Mouse (Mus musculus): ENCODE results near the gene Mbd6. TPM values are rescaled to one million over a fixed set of nuclear protein-coding genes. Genes with fewer than 3 reads are reported as not detected.

Gene Mbd6
- total RNA-seq, 2 experiments from 2014 or later: 29.9 to 32.0 TPM

GRCm38 (mm10) chr10:127268401-127268800 is 20.4 kb downstream of the Mbd6 start:
- intact Hi-C loops (cut with DNase I): no loop called here
- DNase-seq: peak; percentile 36 to 54

GRCm38 (mm10) chr10:127267318-127267717 is 21.5 kb downstream of the Mbd6 start:
- DNase-seq: no peak
- intact Hi-C loops (cut with DNase I): loop anchor here (2.0 kb wide), 1 partner anchor 43 kb away; the partner anchor contains the start of gene Mars

DNA sequence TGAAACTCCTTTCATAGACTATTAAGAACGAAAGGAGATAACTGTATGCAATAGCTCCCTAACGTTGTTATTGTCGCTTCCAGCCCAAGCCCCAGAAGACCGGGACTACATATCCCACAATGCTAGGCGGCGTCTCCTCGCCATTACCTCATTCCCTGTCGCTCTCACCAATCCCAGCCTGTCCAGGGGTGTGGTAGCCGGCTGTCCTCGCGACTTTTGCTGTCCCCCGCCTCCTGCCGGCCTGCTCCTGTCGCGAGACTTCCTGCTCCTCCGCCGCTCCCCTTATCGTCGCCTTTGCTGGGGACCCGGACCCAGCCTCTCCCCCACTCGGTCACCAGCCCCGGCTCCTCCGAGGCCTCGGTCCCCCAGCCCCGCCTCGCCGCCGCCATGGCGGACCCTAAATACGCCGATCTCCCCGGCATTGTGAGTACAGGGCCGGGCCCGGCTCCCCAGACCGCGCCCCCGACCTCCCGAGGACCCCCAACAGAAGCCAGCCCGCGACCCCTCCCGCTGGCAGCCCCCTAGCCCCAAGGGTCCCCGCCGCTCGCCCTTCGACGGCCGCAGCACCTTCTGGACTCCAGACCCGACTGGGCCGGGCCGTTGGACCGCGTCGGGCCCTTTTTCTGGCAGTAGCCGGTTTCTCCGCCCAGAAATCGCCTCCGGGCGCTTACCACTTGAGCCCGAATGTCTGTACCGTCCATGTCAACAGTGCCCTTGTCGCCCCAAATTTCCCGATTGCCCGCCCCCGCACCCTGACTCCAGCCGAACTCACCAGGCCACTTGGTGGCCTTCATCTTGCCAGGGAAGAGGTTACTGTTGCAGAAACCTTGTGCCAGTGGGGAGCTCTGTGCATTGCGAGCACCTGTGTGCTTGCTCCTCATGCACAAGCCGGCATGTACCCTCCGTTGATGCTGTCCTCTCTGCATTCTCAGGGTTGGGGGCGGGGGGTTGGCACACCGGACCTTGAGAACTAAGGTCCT is 22.4 kb downstream of the Mbd6 start, which contains the start of gene Dctn2:
Dctn2 (plus strand) TSS at position 257 of the 980 bp plus-strand sequence.
- peak; percentile 93 to 94 for DNase-seq
- intact Hi-C loops (cut with DNase I): loop anchor here (2.0 kb wide), 1 partner anchor 44 kb away; the partner anchor contains the start of gene Mars

GRCm38 (mm10) chr10:127265727-127266111 is 23.1 kb downstream of the Mbd6 start:
- intact Hi-C loops (cut with DNase I): loop anchor here (2.0 kb wide), 1 partner anchor 45 kb away; the partner anchor contains the start of gene Mars
- no peak for DNase-seq

GRCm38 (mm10) chr10:127264971-127265370 is 23.8 kb downstream of the Mbd6 start:
- no peak for DNase-seq
- intact Hi-C loops (cut with DNase I): no loop called here

- intact Hi-C loops (cut with DNase I): no loop called here
- no peak for DNase-seq
Observed at GRCm38 (mm10) chr10:127264336-127264735, 24.5 kb downstream of the Mbd6 start.

DNA sequence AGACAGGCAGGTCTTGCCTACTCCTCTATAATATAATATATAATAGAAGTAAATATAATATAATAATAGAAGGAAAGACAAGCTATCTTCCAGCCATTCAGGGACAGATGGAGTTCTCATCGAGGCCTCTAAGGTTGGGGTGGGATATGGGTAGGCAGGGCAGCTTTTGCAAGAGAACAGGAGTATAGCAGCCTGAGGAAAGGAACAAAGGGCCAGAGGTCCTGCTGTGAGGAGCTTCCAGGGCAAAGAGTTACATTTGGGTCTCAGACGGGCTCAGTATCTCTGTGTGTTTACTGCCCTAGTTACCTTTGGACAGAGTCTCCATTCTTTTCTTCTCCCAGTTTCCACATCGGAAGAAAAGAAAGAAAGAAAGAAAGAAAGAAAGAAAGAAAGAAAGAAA is 25.2 kb downstream of the Mbd6 start:
- intact Hi-C loops (cut with DNase I): no loop called here
- DNase-seq: no peak

- peak in 1 of 2 experiments; percentile 35 for DNase-seq
- intact Hi-C loops (cut with DNase I): no loop called here
Observed at GRCm38 (mm10) chr10:127262548-127263398, 26.0 kb downstream of the Mbd6 start, which contains the start of gene Kif5a. Gene Kif5a (minus strand): TSS chr10:127263348.

GRCm38 (mm10) chr10:127261706-127262547 is 26.9 kb downstream of the Mbd6 start:
- no peak for DNase-seq
- intact Hi-C loops (cut with DNase I): no loop called here

DNA sequence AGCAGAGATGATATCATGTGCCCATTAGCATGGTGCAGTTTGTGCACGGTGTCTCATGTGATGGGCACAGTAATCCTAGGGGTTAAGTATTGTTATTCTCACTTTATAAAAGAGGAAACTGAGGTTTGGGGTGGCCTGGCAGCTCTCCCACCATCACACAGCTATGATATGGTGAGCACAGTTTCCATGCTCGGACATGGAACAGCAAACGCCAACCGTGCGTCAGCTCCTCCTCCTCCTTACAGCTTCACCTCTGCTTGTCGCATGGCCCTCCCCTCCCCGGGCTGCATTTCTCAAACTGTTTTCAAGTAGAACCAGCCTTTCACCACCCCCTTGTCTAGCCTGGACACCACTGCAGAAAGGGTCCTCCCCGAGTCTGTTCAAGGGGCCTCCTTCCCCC is 30.3 kb downstream of the Mbd6 start:
- no peak for DNase-seq
- intact Hi-C loops (cut with DNase I): no loop called here

GRCm38 (mm10) chr10:127257790-127258189 is 31.0 kb downstream of the Mbd6 start:
- intact Hi-C loops (cut with DNase I): no loop called here
- no peak for DNase-seq

GRCm38 (mm10) chr10:127255625-127256345 is 33.0 kb downstream of the Mbd6 start:
- intact Hi-C loops (cut with DNase I): no loop called here
- peak; percentile 68 to 82 for DNase-seq

DNA sequence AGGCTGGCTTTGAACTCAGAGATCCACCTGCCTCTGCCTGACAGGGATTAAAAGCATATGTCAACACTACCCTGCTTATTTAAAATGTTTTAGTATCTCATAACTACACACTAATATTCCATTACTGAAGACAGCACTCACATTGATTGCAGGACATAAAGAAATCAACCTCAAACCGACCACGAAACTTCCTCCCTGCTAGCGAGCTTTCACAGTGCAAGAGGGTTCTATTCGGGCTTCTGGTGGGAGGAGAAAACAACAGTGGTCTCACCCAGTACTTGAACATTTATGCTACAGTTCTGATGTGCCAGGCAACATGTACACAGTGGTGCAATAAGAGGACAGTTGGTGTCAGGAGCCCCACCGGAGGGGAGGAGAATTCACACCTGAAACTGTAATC is 38.0 kb downstream of the Mbd6 start:
- intact Hi-C loops (cut with DNase I): no loop called here
- DNase-seq: no peak

- no peak for DNase-seq
- intact Hi-C loops (cut with DNase I): no loop called here
Observed at GRCm38 (mm10) chr10:127238241-127238824, 50.5 kb downstream of the Mbd6 start.

DNA sequence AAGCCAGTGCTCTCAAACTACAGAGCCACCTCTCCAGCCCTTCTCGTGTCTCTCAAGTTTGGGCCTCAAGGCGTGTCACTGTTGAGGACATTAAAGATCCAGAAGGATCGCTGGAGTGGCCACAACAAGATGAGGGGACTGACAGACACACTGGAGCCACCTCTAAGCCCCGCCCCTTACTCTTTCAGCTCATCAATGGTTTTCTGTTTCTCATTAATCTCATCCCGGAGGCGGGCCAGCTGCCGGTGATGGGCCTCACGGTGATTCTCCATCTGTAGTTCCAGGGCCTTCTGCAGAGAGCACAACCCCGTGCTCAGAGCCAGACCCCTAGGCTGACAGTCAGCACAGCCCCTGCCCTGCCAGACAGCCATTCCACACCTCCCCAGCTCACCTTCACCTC is 52.3 kb downstream of the Mbd6 start:
- intact Hi-C loops (cut with DNase I): no loop called here
- no peak for DNase-seq

DNA sequence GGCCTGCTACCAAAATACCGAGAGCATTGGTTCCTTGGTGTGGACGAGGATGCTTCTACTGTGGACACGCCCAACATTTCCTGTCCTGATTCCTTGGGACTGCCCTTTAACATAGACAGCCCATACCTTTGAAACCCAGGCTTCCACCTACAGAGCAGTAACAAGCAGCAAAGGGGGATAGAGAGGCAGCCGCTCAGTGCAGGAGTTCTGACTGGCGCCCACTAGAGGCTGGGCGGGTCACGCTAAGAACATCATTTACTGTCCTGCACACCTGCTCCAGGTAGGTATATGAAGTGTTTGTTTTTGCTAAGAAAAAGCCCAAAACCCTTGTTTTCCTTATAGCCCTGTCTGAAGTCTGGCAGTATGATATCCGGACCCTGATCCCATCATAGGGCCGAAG is 55.7 kb downstream of the Mbd6 start:
- intact Hi-C loops (cut with DNase I): no loop called here
- no peak for DNase-seq
